Mouse (Mus musculus): Measurements from ENCODE around the gene Gm26620. TPM values are rescaled to one million over a fixed set of nuclear protein-coding genes. Genes with fewer than 3 reads are reported as not detected.

The Gm26620 gene
- total RNA-seq, 2 experiments from 2014 or later: 0.76 to 0.79 TPM

GRCm38 (mm10) chr1:170932043-170932442 is 47.2 kb downstream of the Gm26620 start:
- no peak overlapping the region for H3K27ac ChIP-seq
- no peak for DNase-seq (ENCODE audit: low spot score in 2 of 2)
- no peak for TF ChIP-seq CTCF (conservative IDR thresholded peaks at IDR 0.05)
- no peak overlapping the region for H3K4me3 ChIP-seq

GRCm38 (mm10) chr1:170933386-170933920 is 48.6 kb downstream of the Gm26620 start:
- Histone ChIP-seq H3K27ac (no peak overlapping the region), H3K4me3 (no peak overlapping the region)
- no peak for TF ChIP-seq CTCF (conservative IDR thresholded peaks at IDR 0.05)
- no peak for DNase-seq (ENCODE audit: low spot score in 2 of 2)

- no peak for DNase-seq (ENCODE audit: low spot score in 2 of 2)
- Histone ChIP-seq H3K4me3 (no peak overlapping the region), H3K27ac (no peak overlapping the region)
- no peak for TF ChIP-seq CTCF (conservative IDR thresholded peaks at IDR 0.05)
Observed at GRCm38 (mm10) chr1:170933940-170934339, 49.1 kb downstream of the Gm26620 start.

- Histone ChIP-seq H3K27ac (no peak overlapping the region), H3K4me3 (no peak overlapping the region)
- no peak for TF ChIP-seq CTCF (conservative IDR thresholded peaks at IDR 0.05)
- DNase-seq (ENCODE audit: low spot score in 2 of 2): no peak
Observed at GRCm38 (mm10) chr1:170934383-170934782, 49.5 kb downstream of the Gm26620 start.

Other genes with a start within 250 kb of the Gm26620 start
- 10 to 100 TPM; 48.7 to 48.8 TPM for gene Olfml2b, start 240.5 kb upstream of the Gm26620 start, total RNA-seq (2021)
- 10 to 100 TPM; 51.2 to 51.3 TPM for gene Atf6, start 17.3 kb upstream of the Gm26620 start, total RNA-seq (2021)
- gene Dusp12, start 475 bp downstream of the Gm26620 start, total RNA-seq (2021): 10 to 100 TPM; 15.2 to 19.0 TPM
- under 1 TPM; 0.28 to 0.47 TPM for gene Fcrlb, start 27.9 kb downstream of the Gm26620 start, total RNA-seq (2021)
- gene Fcrla, start 42.5 kb downstream of the Gm26620 start, total RNA-seq (2021): not detected
- 1 to 10 TPM; 2.7 to 4.4 TPM for gene Fcgr2b, start 91.5 kb downstream of the Gm26620 start, total RNA-seq (2021)
- not detected for gene Fcgr4, start 133.9 kb downstream of the Gm26620 start, total RNA-seq (2021)
- 10 to 100 TPM; 12.0 to 12.3 TPM for gene Fcgr3, start 179.9 kb downstream of the Gm26620 start, total RNA-seq (2021)
- 1 to 10 TPM in 1 of 2 experiments, under 1 TPM in 1; 0.76 to 2.4 TPM for gene Cfap126, start 228.9 kb downstream of the Gm26620 start, total RNA-seq (2021)

All from layer of hippocampus, adult 2 months (tissue).